Mouse (Mus musculus) hindbrain, embryonic 11.5 days (tissue): ENCODE measurements at regions not wholly inside any gene's neighbourhood (a gene's known extent, or its start where the extent isn't known, plus 50 kb on each side); places are given as distances from the start of the nearest gene placed in this dataset.

Source experiments
- ATAC-seq: fragments of 200-750 bp; cut with Nextera tagmentation; 2 replicates; pipeline ENCODE4 v1.8.0; 2017; ENCODE audit warnings: mild to moderate bottlenecking, moderate TSS enrichment, moderate library complexity; ENCODE audit not compliant: low FRiP score
- DNase-seq: peaks from one replicate; pipeline ENCODE4 v3.0.0-alpha.2; 2015; ENCODE audit warnings: low spot score
- H3K27ac ChIP-seq: fragments of 300-500 bp; sonication (generic); 2 replicates; pipeline ENCODE4 v1.5.1; 2014; ENCODE audit warnings: mild to moderate bottlenecking, low read depth, low read length
- H3K27me3 ChIP-seq: fragments of 300-500 bp; sonication (generic); 2 replicates; pipeline ENCODE4 v1.6.1; 2014; ENCODE audit warnings: mild to moderate bottlenecking, low read length, moderate library complexity, mixed read lengths; ENCODE audit not compliant: control insufficient read depth, insufficient read depth
- H3K36me3 ChIP-seq: fragments of 300-500 bp; sonication (generic); 2 replicates; pipeline ENCODE4 v1.6.1; 2014; ENCODE audit warnings: mild to moderate bottlenecking, low read length, moderate library complexity, mixed read lengths; ENCODE audit not compliant: control insufficient read depth, insufficient read depth
- H3K4me1 ChIP-seq: fragments of 300-500 bp; sonication (generic); replicated peaks from 2 replicates; pipeline ENCODE4 v1.6.1; 2014; ENCODE audit warnings: low read length, mixed read lengths; ENCODE audit not compliant: control insufficient read depth, insufficient read depth
- H3K4me2 ChIP-seq: fragments of 300-500 bp; sonication (generic); replicated peaks from 2 replicates; pipeline ENCODE4 v1.6.1; 2014; ENCODE audit warnings: mild to moderate bottlenecking, low read depth, low read length
- H3K4me3 ChIP-seq: fragments of 300-500 bp; sonication (generic); 2 replicates; pipeline ENCODE4 v1.5.1; 2014; ENCODE audit warnings: low read depth, low read length
- H3K9ac ChIP-seq: fragments of 300-500 bp; sonication (generic); 2 replicates; pipeline ENCODE4 v1.6.1; 2014; ENCODE audit warnings: low read depth, low read length
- H3K9me3 ChIP-seq: fragments of 300-500 bp; sonication (generic); 2 replicates; pipeline ENCODE4 v1.6.1; 2016; ENCODE audit warnings: low read length; ENCODE audit not compliant: control insufficient read depth
- WGBS: fragments of 180-500 bp; shearing (Covaris S2); extraction: QIAGEN DNeasy Blood & Tissue Kit; methylation state at CpG from one replicate; pipeline ENCODE4 v1.1.7; 2014; 5-methylcytosine and 5-hydroxymethylcytosine counted together

DNA sequence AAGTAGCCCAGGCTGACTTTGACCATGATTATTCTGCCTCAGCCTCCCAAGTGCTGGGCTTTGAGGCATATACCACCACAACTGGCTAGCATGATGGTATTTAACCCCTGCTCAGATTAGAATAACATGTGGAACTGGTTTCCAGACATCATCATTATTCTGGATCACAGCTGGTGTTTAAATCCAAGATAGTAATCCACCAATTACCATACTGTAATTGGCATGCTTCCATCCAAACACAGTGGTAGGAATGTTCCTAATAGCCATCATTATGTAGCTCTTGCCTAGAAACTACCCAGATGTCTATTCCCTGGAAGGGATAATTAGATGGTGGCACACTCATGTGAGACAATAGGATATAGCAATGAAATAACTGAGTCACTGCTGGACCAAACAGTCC, 77.4 kb downstream of the Ccdc71l start:
- Histone ChIP-seq H3K4me3 (no peak overlapping the region), H3K27me3 (no peaks in the 10 kb centered on the region), H3K27ac (no peak overlapping the region), H3K36me3 (no peaks in the 10 kb centered on the region), H3K4me1 (no peaks in the 10 kb centered on the region), H3K9ac (no peak overlapping the region), H3K4me2 (no peak overlapping the region), H3K9me3 (no peaks in the 10 kb centered on the region)
- DNase-seq (no peak), ATAC-seq (peak; percentile 30; the same call in 1 of the 2 replicates)

DNA sequence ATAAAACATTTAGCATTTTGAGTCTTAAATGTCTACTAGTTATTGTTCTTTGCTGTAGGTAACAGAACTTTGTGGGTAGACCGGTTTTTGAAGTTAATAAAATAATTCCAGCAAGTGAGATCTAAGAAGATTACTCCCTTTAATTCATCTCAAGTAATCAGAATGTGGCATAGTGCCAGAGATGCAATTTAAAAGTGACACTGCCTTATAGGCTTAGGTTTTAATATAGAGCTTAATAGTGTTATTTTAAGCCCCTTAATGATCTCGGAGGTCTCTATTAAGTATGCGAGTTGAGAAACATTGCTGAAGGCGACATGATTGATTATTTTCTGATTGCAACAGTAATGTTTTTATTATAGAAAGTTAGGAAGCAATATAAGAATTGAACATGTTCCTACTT, 78.3 kb downstream of the Ccdc71l start:
- 86% methylated on average over 4 of the region's 4 CpGs for WGBS
- Histone ChIP-seq H3K27ac (no peak overlapping the region), H3K9ac (no peak overlapping the region), H3K36me3 (no peaks in the 10 kb centered on the region), H3K4me1 (no peaks in the 10 kb centered on the region), H3K4me3 (no peak overlapping the region), H3K4me2 (no peak overlapping the region), H3K27me3 (no peaks in the 10 kb centered on the region), H3K9me3 (no peaks in the 10 kb centered on the region)
- DNase-seq = no peak
- no peak for ATAC-seq

DNA sequence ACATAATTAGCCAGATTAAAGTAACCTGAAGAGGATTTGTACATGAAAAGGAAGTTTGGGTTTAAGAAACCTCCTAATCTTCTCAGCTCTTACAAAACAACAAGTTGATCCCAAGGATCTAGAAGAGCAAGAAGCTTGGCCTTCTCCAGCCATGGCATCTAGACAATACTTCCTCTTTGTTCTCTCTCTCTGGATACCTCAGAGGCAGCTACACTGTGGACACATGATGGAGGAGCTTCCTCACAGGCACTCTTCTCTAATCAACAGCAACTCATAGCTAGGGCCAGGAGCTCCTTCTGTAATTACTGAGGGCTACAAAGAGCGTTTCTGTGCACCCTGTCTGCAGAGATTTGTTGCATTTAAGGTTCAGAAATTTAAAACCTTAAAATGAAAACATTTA, 79.9 kb downstream of the Ccdc71l start:
- H3K4me1 ChIP-seq = no peaks in the 10 kb centered on the region
- no peak for DNase-seq
- WGBS = 70% methylated on average over 1 of the region's 1 CpGs
- H3K27me3 ChIP-seq = no peaks in the 10 kb centered on the region
- no peaks in the 10 kb centered on the region for H3K9me3 ChIP-seq
- ATAC-seq = no peak
- no peak overlapping the region for H3K9ac ChIP-seq
- H3K36me3 ChIP-seq = no peaks in the 10 kb centered on the region
- no peak overlapping the region for H3K27ac ChIP-seq
- no peak overlapping the region for H3K4me2 ChIP-seq
- H3K4me3 ChIP-seq = no peak overlapping the region

DNA sequence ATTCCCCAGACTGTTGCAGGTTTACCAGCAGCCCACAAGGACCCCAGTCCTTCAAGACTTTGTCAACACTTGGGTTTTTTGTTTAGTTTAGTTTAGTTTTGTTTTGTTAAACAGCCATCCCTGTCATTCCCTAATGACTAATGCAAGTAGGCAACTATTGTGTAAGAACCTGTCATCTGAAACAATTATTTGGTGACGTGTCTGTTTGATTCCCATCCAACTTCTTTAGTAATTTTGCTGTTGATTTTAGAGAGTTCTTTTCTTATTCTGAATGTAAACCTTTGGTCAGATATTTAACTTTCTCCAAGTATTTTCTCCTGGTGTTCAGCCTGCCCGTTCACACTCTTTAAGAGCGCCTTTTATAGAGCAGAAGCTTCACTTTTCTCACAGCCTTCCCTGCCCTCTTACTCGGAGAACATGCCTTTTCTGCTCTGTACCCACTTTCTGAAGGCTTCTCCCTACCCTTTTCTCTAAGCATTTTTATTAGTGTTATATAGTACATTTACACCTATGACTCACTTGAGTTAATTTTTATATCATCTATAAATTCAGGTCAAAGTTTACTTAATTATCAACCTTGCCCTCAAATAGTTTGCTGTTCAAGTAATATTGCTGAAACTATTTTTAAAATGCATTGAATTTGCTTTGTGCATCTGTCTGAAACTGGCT, 82.0 kb downstream of the Ccdc71l start:
- WGBS = 90% methylated on average over 4 of the region's 4 CpGs
- H3K36me3 ChIP-seq = no peaks in the 10 kb centered on the region
- no peak overlapping the region for H3K27ac ChIP-seq
- no peak for DNase-seq
- no peaks in the 10 kb centered on the region for H3K27me3 ChIP-seq
- no peaks in the 10 kb centered on the region for H3K4me1 ChIP-seq
- H3K9ac ChIP-seq = no peak overlapping the region
- no peak overlapping the region for H3K4me2 ChIP-seq
- no peak overlapping the region for H3K4me3 ChIP-seq
- H3K9me3 ChIP-seq = no peaks in the 10 kb centered on the region
- no peak for ATAC-seq

DNA sequence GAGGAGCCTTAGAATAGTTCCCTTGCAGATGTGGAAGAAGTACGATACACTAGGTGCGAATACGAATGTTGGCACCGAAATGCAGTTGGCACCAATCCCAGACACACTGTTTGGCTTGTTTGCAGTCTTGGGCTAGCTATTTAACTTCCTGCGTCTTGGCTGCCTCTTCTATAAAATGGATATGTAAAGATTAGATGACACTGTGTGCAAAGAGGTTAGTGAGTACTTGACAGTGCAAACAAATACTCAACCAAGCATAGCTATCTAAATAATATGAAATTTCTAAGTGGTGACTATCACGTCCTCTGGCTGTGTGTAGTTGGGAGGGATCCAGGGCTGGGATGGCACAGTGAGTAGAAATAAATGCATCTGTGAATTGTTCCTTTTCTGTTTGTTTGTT, 86.9 kb downstream of the Ccdc71l start:
- Histone ChIP-seq H3K9ac (no peak overlapping the region), H3K9me3 (no peaks in the 10 kb centered on the region), H3K27me3 (no peaks in the 10 kb centered on the region), H3K4me3 (no peak overlapping the region), H3K36me3 (no peaks in the 10 kb centered on the region), H3K4me2 (no peak overlapping the region), H3K27ac (no peak overlapping the region), H3K4me1 (no peaks in the 10 kb centered on the region)
- 90% methylated on average over 6 of the region's 6 CpGs for WGBS
- DNase-seq (no peak), ATAC-seq (no peak)

DNA sequence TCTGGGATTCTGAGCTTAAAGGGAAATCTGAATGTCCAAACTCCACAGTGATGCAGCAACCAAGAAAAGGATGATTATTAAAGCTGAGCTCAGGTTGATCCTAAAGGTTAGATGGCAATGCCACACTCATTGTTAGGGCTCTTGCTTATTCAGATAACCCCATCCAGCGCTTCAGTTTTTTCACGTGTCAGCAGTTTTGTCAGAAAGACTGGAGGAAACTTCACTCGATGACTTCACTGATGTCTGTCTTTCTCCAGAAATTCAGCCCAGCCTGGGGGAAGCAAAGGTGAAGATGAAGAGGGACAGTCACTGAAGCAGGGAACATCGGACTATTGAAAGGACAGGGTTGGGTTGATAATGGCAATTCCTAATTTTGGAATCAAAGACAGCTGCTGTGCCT, 91.4 kb downstream of the Ccdc71l start:
- H3K4me3 ChIP-seq = no peak overlapping the region
- no peaks in the 10 kb centered on the region for H3K4me1 ChIP-seq
- ATAC-seq (no peak), DNase-seq (no peak)
- WGBS = 77% methylated on average over 4 of the region's 4 CpGs
- H3K27me3 ChIP-seq = no peaks in the 10 kb centered on the region
- H3K27ac ChIP-seq = no peak overlapping the region
- H3K9me3 ChIP-seq = no peaks in the 10 kb centered on the region
- H3K9ac ChIP-seq = no peak overlapping the region
- no peak overlapping the region for H3K4me2 ChIP-seq
- no peaks in the 10 kb centered on the region for H3K36me3 ChIP-seq

DNA sequence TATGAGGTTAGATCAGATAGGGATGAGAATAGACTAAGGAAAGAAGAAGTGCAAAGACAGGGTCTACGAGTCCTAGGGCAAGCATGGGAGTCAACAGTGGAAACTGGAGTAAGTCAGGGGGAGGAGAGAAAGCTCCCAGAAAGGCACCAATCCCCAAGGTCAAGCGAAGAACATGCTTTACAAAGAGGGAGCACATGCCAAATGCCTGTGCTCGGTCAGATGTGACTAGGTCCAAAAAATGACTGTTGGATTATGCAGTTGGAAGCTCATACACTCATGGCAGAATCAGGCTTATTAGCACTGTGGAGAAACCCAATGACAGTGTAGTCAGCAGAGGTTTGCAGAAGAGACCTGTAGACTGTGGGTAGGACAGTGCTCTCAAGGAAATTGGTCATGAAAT, 100.9 kb downstream of the Ccdc71l start:
- no peaks in the 10 kb centered on the region for H3K36me3 ChIP-seq
- ATAC-seq (no peak), DNase-seq (no peak)
- H3K9ac ChIP-seq = no peak overlapping the region
- H3K4me3 ChIP-seq = no peak overlapping the region
- no peaks in the 10 kb centered on the region for H3K4me1 ChIP-seq
- H3K4me2 ChIP-seq = no peak overlapping the region
- H3K27me3 ChIP-seq = no peaks in the 10 kb centered on the region
- no peaks in the 10 kb centered on the region for H3K9me3 ChIP-seq
- no peak overlapping the region for H3K27ac ChIP-seq
- 85% methylated on average over 3 of the region's 3 CpGs for WGBS

DNA sequence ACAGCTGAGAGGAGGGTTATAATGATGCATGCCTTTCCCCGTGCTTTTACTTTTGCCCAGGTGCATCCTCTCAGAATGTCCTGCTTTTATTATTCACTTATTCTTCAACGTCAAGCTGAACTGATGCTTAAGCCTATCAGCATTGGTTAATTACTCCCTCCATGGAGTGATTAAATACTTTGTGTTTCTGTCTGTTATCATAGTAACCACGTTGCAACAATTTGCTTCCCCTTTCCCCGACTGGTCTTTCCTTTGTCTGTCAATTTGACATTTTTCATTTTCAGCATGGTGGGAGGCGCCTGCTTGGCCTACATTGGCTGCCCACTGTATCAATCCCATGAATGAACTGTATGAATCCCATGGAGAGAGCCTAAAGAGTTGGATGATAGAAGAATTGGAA, 101.8 kb downstream of the Ccdc71l start:
- Histone ChIP-seq H3K9ac (no peak overlapping the region), H3K4me1 (no peaks in the 10 kb centered on the region), H3K4me2 (no peak overlapping the region), H3K27ac (no peak overlapping the region), H3K27me3 (no peaks in the 10 kb centered on the region), H3K4me3 (no peak overlapping the region), H3K36me3 (no peaks in the 10 kb centered on the region), H3K9me3 (no peaks in the 10 kb centered on the region)
- WGBS = 68% methylated on average over 5 of the region's 5 CpGs
- ATAC-seq = no peak
- DNase-seq = no peak

DNA sequence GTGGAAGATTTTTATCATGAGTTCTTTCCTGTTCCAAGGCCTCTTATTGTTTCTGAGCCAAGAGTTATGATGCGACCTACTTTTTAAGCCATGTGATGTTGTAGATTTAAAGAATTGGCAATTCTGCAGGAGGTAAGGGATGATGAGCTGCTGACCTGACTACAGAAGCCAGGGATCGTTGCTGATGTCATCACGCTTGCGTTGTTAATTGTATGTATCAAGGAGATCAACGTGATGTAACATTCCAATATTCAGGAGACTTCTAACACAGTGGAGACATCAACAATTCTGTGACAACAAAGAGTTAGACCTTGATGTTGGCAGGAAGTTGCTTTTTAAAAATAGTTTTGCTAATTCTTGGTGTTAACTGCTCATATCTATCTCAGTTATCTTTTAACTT, 102.5 kb downstream of the Ccdc71l start:
- ATAC-seq (no peak), DNase-seq (no peak)
- 94% methylated on average over 5 of the region's 5 CpGs for WGBS
- no peak overlapping the region for H3K4me3 ChIP-seq
- H3K9me3 ChIP-seq = no peaks in the 10 kb centered on the region
- H3K4me2 ChIP-seq = no peak overlapping the region
- no peaks in the 10 kb centered on the region for H3K27me3 ChIP-seq
- H3K9ac ChIP-seq = no peak overlapping the region
- no peaks in the 10 kb centered on the region for H3K36me3 ChIP-seq
- H3K27ac ChIP-seq = no peak overlapping the region
- H3K4me1 ChIP-seq = no peaks in the 10 kb centered on the region
